Mouse (Mus musculus) kidney, embryonic 14.5 days (tissue): Measurements from ENCODE around the gene Vat1. TPM values are rescaled to one million over a fixed set of nuclear protein-coding genes. Genes with fewer than 3 reads are reported as not detected.
"Not testable (repeated sequence)": the region's sequence is repeated elsewhere in the genome, so short reads cannot be mapped to it uniquely, and the experiment has no call there.

Experiments used
- ATAC-seq: fragments of 200-750 bp; cut with Nextera tagmentation; 2 replicates; pipeline ENCODE4 v1.8.0; 2017; ENCODE audit warnings: moderate number of reproducible peaks, mild to moderate bottlenecking, moderate TSS enrichment, moderate library complexity; ENCODE audit not compliant: low FRiP score, low TSS enrichment
- H3K27ac ChIP-seq: fragments of 300-500 bp; sonication (generic); 2 replicates; pipeline ENCODE4 v1.5.1; 2014; ENCODE audit warnings: low read depth, mild to moderate bottlenecking, low read length, moderate library complexity, mixed read lengths
- H3K27me3 ChIP-seq: fragments of 300-500 bp; sonication (generic); 2 replicates; pipeline ENCODE4 v1.6.1; 2014; ENCODE audit warnings: mild to moderate bottlenecking, low read length; ENCODE audit not compliant: control insufficient read depth, insufficient read depth
- H3K36me3 ChIP-seq: fragments of 300-500 bp; sonication (generic); 2 replicates; pipeline ENCODE4 v1.6.1; 2014; ENCODE audit warnings: low read length, mixed read lengths; ENCODE audit not compliant: control insufficient read depth, insufficient read depth
- H3K4me1 ChIP-seq: fragments of 300-500 bp; sonication (generic); 2 replicates; pipeline ENCODE4 v1.6.1; 2014; ENCODE audit warnings: low read length, mixed read lengths; ENCODE audit not compliant: control insufficient read depth, insufficient read depth
- H3K4me2 ChIP-seq: fragments of 300-500 bp; sonication (generic); replicated peaks from 2 replicates; pipeline ENCODE4 v1.6.1; 2014; ENCODE audit warnings: low read depth, mild to moderate bottlenecking, low read length
- H3K4me3 ChIP-seq: fragments of 300-500 bp; sonication (generic); 2 replicates; pipeline ENCODE4 v1.5.1; 2014; ENCODE audit warnings: mild to moderate bottlenecking, low read length
- H3K9ac ChIP-seq: fragments of 300-500 bp; sonication (generic); 2 replicates; pipeline ENCODE4 v1.6.1; 2014; ENCODE audit warnings: low read depth, mild to moderate bottlenecking, low read length, moderate library complexity
- H3K9me3 ChIP-seq: fragments of 300-500 bp; sonication (generic); 2 replicates; pipeline ENCODE4 v1.6.1; 2016; ENCODE audit warnings: low read length; ENCODE audit not compliant: control insufficient read depth
- WGBS: fragments of 180-500 bp; shearing (Covaris S2); extraction: QIAGEN DNeasy Blood & Tissue Kit; methylation state at CpG from one replicate; pipeline ENCODE4 v1.1.7; 2014; 5-methylcytosine and 5-hydroxymethylcytosine counted together
- polyA plus RNA-seq: library from polyadenylated mRNA; unstranded; fragments of >200 nt; fragmentation: Nextera tagmentation; extraction: Ambion mirVana; gene quantifications from 2 replicates; pipeline ENCODE4 v1.2.1, GENCODE M21; 2014

Gene Vat1
- polyA plus RNA-seq, 1 experiment from 2014 or later: 25.0 TPM

DNA sequence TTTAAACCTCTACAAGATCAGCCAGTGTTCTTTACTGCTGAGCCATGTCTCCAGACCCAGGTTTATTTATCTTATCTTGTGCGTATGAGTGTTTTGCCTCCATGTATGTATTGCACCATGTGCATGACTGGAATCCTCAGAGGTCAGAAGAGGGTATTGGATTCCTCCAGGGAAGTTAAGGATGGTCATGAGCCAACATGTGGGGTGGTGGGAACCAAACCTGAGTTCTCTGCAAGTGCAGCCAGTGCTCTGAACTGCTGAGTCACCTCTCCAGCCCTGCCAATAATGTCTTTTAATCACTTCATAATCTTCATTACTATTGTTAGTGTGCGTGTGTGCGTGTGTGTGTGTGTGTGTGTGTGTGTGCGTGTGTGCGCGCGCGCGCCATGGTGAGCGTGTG, 14.5 kb downstream of the Vat1 start:
- no peaks in the 10 kb centered on the region for H3K27me3 ChIP-seq
- H3K27ac ChIP-seq: no peak overlapping the region
- peaks cover 9% of the 10 kb centered on the region for H3K4me1 ChIP-seq
- no peak overlapping the region for H3K9ac ChIP-seq
- 91% methylated on average over 10 of the region's 10 CpGs for WGBS
- no peak overlapping the region for H3K4me2 ChIP-seq
- H3K36me3 ChIP-seq: no peaks in the 10 kb centered on the region
- no peak overlapping the region for H3K4me3 ChIP-seq
- no peaks in the 10 kb centered on the region for H3K9me3 ChIP-seq
- no peak for ATAC-seq

- no peaks in the 10 kb centered on the region for H3K27me3 ChIP-seq
- 80% methylated on average over 3 of the region's 3 CpGs for WGBS
Observed at GRCm38 (mm10) chr11:101450394-101450793, 15.6 kb downstream of the Vat1 start.

DNA sequence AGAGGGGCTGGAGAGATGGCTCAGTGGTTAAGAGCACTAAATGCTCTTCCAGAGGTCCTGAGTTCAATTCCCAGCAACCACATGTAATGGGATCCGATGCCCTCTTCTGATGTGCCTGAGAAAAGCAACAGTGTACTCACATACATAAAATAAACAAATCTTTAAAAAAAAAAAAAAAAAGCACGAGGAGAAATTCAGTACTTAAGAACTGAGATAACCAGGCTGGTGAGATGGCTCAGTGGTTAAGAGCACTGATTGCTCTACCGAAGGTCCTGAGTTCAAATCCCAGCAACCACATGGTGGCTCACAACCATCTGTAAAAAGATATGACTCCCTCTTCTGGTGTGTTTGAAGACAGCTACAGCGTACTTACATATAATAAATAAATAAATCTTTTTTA, 16.4 kb downstream of the Vat1 start:
- H3K27ac ChIP-seq, H3K4me3 ChIP-seq, H3K9me3 ChIP-seq, H3K9ac ChIP-seq, ATAC-seq, H3K4me2 ChIP-seq, H3K27me3 ChIP-seq, H3K4me1 ChIP-seq: not testable (repeated sequence)
- 86% methylated on average over 4 of the region's 4 CpGs for WGBS
- H3K36me3 ChIP-seq: peaks cover 14% of the 10 kb centered on the region

More at GRCm38 (mm10) chr11:101450394-101450793, 15.6 kb downstream of the Vat1 start:
- peaks cover 6% of the 10 kb centered on the region; the same call in 1 of the 2 replicates for H3K36me3 ChIP-seq
- no peak for ATAC-seq
- H3K9ac ChIP-seq: no peak overlapping the region
- no peak overlapping the region for H3K27ac ChIP-seq
- H3K4me1 ChIP-seq: peaks cover 9% of the 10 kb centered on the region
- no peak overlapping the region for H3K4me2 ChIP-seq
- H3K9me3 ChIP-seq: no peaks in the 10 kb centered on the region
- H3K4me3 ChIP-seq: no peak overlapping the region

GRCm38 (mm10) chr11:101448899-101449298, 17.1 kb downstream of the Vat1 start:
- no peak overlapping the region for H3K27ac ChIP-seq
- peak overlapping the region; percentile 50; the same call in 1 of the 2 replicates for H3K9ac ChIP-seq
- H3K36me3 ChIP-seq: peaks cover 21% of the 10 kb centered on the region
- WGBS: 91% methylated on average over 4 of the region's 4 CpGs
- H3K4me1 ChIP-seq: peaks cover 1% of the 10 kb centered on the region; the same call in 1 of the 2 replicates
- peak overlapping the region; percentile 45 for H3K4me2 ChIP-seq
- ATAC-seq: no peak
- no peaks in the 10 kb centered on the region for H3K27me3 ChIP-seq
- no peaks in the 10 kb centered on the region for H3K9me3 ChIP-seq
- peak overlapping the region; percentile 35 for H3K4me3 ChIP-seq

DNA sequence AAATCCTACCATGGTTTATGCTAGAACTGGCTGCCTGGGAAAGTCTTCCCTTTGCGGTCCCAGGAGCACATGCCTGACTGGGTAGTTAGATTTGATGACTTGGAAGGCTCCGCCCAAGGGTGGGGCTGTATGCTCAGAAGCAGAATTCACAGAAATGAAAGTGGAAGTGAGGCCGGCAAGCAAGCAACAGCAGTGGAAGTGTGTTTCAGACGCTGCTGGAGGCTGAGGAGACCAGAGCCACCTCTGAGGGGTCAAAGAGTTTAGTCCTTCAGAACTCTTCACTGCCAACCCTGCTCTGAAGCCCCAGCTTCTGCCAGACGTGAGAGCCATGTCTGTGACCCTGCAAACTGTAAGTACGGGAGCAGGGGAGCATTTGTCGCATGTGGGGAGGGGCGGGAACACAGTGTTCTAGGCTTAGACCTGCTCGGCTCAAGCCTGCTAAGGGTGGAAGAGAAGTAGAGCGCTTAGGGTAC, 17.7 kb downstream of the Vat1 start, which contains the start of gene Ifi35:
Gene Ifi35, plus strand, starts transcription at position 134 of the 473 bp plus-strand sequence.
- peak within 1 kb of the TSS; percentile 35 for H3K4me3 ChIP-seq
- H3K27ac ChIP-seq: peak within 1 kb of the TSS; percentile 17; the same call in 1 of the 2 replicates
- H3K9me3 ChIP-seq: no peaks in the 10 kb centered on the region
- 29% methylated on average over 10 of the region's 10 CpGs for WGBS
- H3K9ac ChIP-seq: peak within 1 kb of the TSS; percentile 50; the same call in 1 of the 2 replicates
- peak; percentile 32; the same call in 1 of the 2 replicates for ATAC-seq
- H3K36me3 ChIP-seq: peaks cover 27% of the 10 kb centered on the region
- H3K4me2 ChIP-seq: peak within 1 kb of the TSS; percentile 45
- H3K27me3 ChIP-seq: no peaks in the 10 kb centered on the region
- peaks cover 6% of the 10 kb centered on the region; the same call in 1 of the 2 replicates for H3K4me1 ChIP-seq

GRCm38 (mm10) chr11:101447786-101448185, 18.2 kb downstream of the Vat1 start:
- no peak for ATAC-seq
- Histone ChIP-seq H3K27me3 (no peaks in the 10 kb centered on the region), H3K36me3 (peaks cover 27% of the 10 kb centered on the region), H3K9ac (no peak overlapping the region), H3K4me2 (no peak overlapping the region), H3K4me3 (no peak overlapping the region), H3K9me3 (no peaks in the 10 kb centered on the region), H3K4me1 (peaks cover 6% of the 10 kb centered on the region; the same call in 1 of the 2 replicates), H3K27ac (peak overlapping the region; percentile 17; the same call in 1 of the 2 replicates)
- 84% methylated on average over 5 of the region's 5 CpGs for WGBS

GRCm38 (mm10) chr11:101446860-101447259, 19.2 kb downstream of the Vat1 start:
- H3K9ac ChIP-seq, H3K4me2 ChIP-seq, H3K4me1 ChIP-seq, H3K4me3 ChIP-seq, H3K9me3 ChIP-seq, ATAC-seq, H3K27me3 ChIP-seq, H3K27ac ChIP-seq: not testable (repeated sequence)
- WGBS: 86% methylated on average over 8 of the region's 8 CpGs
- peaks cover 27% of the 10 kb centered on the region for H3K36me3 ChIP-seq

- H3K27me3 ChIP-seq: no peaks in the 10 kb centered on the region
- H3K4me2 ChIP-seq: no peak overlapping the region
- H3K4me3 ChIP-seq: no peak overlapping the region
- H3K27ac ChIP-seq: no peak overlapping the region
- ATAC-seq: no peak
- no peak overlapping the region for H3K9ac ChIP-seq
- peaks cover 27% of the 10 kb centered on the region for H3K36me3 ChIP-seq
- peaks cover 6% of the 10 kb centered on the region; the same call in 1 of the 2 replicates for H3K4me1 ChIP-seq
- H3K9me3 ChIP-seq: no peaks in the 10 kb centered on the region
- 74% methylated on average over 1 of the region's 1 CpGs for WGBS
Observed at GRCm38 (mm10) chr11:101446319-101446718, 19.7 kb downstream of the Vat1 start.

DNA sequence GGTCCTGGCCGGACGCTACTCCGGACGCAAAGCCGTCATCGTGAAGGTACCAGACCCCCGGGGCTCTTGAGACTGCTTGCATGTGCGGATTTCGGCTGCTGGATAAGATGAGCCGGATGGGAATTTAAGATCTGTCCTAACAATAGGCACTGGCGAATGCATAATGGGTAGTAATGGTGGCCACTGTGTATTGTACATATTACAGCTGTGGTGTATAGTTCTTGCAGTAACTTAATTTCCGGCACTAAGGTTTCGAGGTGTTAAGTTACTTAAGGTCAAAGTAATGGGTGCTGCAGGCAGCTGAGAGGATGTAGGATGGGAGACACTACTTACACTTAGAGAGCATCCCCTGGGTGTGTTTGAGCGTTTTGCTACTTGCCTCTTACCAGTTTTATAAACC, 23.3 kb downstream of the Vat1 start:
- peaks cover 6% of the 10 kb centered on the region; the same call in 1 of the 2 replicates for H3K4me1 ChIP-seq
- ATAC-seq: peak; percentile 5; the same call in 1 of the 2 replicates
- H3K36me3 ChIP-seq: peaks cover 27% of the 10 kb centered on the region
- no peaks in the 10 kb centered on the region for H3K27me3 ChIP-seq
- H3K4me3 ChIP-seq: peak overlapping the region; percentile 69
- H3K9me3 ChIP-seq: no peaks in the 10 kb centered on the region
- H3K27ac ChIP-seq: peak overlapping the region; percentile 86
- peak overlapping the region; percentile 71 for H3K4me2 ChIP-seq
- H3K9ac ChIP-seq: peak overlapping the region; percentile 88
- under 1% methylated on average over 14 of the region's 14 CpGs for WGBS
